Mouse (Mus musculus): Measurements from ENCODE around the gene Cd180.
A peak's percentile ranks its signal among the peaks of the same experiment; 100 is the strongest.

Gene Cd180

DNA sequence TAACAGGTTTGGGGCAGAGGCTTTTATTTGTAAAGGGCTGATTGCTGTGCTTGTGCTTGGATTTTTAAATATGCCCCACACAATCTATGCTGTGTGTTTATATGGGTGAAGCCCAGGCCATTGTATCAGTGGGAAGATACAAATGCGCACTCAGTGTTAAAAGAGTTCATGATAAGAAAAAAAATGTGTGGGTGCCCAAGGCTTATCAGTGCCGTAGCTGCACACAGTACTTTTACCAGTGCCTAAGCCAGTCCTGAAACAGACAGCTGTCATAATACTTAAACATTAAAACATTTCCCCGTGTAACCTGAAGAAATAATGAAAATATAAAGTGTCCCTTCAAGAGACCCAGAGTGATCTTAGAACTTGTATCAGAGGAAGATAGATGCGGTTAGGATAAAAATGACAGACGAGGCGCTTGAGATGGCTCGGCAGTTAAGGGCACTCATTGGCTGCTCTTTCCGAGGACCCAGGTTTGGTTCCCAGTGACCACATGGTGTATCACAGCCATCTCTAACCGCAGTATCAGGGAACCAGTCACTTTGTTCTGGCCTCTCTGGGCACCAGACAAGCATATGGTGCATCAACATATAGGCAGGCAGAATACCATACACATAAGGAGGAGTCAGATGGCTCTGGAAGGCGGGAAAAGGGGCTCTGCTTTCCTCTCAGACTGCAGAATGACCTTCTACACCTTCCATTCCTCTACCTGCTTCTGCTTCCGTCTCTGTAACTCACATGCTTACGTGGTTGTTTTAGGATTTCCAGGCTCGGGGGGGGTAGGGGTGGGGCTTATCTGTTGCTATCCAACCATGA, 46.6 kb downstream of the Cd180 start:
- no peak for DNase-seq (ENCODE audit: low spot score in 2 of 2)

DNA sequence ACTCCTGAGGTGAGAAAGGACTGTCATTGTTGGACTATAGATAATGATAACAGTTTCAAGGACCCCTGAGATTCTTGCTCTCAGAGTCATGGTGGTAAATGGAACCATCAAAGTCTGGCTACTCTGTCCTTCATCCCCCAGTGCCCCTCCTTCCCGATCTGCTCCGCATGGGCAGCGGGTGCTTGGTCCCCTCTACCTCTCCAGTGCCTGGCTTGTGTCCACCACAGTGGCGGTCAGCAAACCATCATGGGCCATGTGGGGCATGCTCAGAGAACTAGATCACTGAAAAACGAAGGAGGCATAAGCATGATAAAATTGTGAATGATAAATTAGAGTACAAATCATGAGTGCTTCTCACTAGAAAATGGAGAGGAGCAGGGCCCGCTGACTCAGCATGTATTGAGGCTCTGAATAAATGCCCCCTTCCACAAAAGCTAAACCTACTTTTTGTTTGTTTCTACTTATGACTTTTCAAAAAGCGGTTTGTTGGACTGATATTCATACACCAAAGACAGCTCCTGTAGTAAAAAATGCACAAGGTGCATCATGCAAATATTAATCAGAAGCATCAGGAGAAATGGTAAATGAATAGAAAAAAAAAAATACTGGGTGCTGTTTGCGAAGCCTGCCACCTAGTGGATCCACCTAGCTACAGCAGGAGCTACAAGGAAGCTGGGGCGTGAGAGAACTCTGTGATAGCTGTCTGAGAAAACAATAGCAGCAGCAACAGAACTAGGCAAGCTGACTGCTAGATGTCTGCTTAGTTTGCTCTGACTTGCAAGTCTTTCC, 51.3 kb downstream of the Cd180 start:
- peak; percentile 70 to 74 for DNase-seq (ENCODE audit: low spot score in 2 of 2)

DNA sequence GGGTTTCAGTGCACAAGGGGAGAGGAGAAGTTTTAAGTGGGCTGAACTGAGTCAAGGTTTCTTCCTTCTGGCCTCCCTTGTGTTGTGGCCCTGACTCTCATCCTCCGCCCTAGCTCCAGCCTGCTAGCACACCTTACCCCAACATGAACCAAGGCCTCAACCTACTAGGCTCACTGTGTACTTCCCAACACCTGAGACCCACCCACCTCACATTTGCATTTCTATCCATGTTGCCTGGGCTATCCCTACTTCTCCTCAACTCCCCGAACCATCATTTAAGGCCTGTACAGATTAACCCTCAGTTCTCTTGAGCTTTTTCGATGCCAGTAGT, 51.9 kb downstream of the Cd180 start:
- no peak for DNase-seq (ENCODE audit: low spot score in 2 of 2)

- DNase-seq (ENCODE audit: low spot score in 2 of 2) = peak; percentile 65 to 84
These were observed 52.4 kb downstream of the Cd180 start for GRCm38 (mm10) chr13:102745626-102746342.

GRCm38 (mm10) chr13:102746803-102747561, 53.6 kb downstream of the Cd180 start:
- DNase-seq (ENCODE audit: low spot score in 2 of 2) = peak; percentile 52 to 67

DNA sequence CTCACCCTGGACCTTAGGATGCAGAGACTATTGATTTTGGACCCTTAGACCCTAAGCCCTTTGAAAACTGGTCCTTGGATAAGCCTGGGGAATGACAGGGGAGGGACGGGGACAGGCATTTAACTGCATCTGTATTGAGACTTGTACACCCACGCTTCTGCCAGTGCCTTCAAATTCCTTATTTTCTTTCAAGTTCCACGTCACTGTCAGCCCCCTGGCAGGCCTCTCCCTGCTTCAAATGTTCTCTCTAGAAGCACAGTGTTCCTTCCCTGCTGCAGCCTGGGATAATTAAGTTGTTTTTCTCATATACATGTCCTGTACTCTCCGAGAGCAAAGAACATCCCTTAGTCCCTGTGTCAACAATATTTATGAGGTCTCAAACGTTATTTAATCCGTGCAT, 55.8 kb downstream of the Cd180 start:
- no peak for DNase-seq (ENCODE audit: low spot score in 2 of 2)

GRCm38 (mm10) chr13:102749891-102750290, 56.5 kb downstream of the Cd180 start:
- no peak for DNase-seq (ENCODE audit: low spot score in 2 of 2)

DNA sequence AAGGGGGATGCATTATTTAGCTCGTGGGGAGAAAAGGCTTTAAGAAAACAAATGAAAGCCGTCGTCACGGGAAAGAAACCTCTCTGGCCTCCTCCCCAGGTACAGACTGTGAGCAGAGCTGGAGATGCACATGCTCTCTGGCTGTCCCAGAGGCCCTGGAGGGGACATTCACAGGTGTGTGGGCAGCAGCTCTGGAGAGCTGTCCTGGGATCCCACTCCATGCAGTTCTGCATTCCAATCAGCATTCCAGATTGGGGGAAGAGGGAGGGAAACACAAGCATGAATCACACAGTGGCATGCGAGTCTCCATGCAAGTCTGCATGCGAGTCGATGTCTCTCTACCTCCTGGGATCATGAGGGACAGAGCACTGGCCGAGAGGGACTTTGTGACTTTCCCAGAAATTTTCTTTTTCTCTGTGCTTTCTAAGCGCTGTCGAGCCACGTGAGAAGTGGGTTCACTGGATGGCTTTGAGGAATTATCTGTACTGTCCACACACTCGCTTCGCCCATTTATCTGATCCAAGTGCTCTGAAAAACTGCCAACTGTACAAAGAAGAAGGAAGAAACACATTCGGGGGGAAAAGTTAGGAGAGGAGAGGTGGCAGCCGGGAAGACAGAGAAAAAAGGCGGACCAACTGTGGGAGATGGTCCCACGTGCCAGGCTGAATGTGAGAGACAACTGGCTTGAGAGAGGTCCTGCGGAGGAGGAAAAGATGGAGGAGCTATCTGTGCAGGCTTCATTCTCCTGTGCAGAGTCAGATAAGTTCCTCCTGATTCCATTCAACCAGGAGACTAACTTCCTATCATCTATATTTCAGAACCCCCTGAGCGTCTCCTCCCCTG, 60.6 kb downstream of the Cd180 start:
- no peak for DNase-seq (ENCODE audit: low spot score in 2 of 2)

DNA sequence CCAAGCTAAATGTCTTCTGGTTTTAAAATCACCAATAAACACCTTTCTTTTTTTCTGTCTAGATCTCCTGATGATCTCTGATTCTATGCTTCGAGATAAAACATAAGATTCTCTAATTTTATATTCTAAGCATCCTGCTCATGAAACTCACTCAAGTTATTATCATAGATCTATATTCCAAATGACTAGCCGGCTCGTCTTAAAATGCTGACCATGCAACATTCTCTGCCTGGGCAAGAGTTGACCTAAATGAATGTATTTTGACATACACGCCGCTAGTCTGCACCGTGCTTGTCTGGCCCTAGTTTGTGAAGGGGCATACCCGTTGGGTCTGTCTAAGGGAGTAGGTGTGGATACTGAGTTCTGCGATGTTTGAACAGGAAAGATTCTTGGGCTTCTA, 61.8 kb downstream of the Cd180 start:
- DNase-seq (ENCODE audit: low spot score in 2 of 2) = no peak

DNA sequence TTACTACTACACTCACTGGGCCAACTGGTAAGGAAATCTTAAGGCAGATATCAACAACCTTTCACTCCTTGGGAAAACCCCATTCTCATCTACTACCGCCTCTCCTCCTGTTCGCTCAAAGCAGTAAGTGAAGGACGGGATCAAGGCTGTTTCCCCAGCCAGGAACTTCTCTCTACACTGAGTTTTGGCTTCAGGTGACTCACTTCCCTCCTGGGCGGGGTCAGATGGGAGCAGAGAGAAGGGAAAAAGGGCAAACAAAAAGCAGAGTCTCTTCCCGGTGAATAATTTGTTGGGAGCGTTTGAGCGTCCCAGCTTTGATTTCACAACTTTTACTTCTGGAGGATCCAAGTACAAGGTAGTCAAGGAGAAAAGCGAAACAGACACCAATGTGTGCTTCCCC, 62.7 kb downstream of the Cd180 start:
- DNase-seq (ENCODE audit: low spot score in 2 of 2) = no peak

- no peak for DNase-seq (ENCODE audit: low spot score in 2 of 2)
These were observed 64.7 kb downstream of the Cd180 start for GRCm38 (mm10) chr13:102758021-102758420.

DNA sequence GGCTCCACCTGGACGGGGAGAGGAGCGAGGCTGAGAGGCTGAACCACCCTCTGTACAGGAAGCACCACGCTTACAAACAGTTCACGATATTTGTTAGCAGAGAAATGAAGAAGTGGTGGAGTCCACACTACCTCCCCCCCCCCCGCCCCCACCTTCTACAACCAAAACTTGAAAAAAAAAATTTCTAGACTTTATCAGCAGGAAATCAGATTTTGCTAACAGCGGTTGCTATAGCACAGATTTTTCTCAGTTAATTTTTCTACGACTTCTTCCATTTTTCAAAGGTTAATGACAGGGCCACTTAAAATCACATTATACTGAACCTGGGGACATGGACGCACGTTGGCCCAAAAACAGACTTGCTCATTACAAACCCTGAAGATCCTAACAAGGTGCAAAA, 68.1 kb downstream of the Cd180 start:
- DNase-seq (ENCODE audit: low spot score in 2 of 2) = no peak

- DNase-seq (ENCODE audit: low spot score in 2 of 2) = no peak
These were observed 68.8 kb downstream of the Cd180 start for GRCm38 (mm10) chr13:102762203-102762602.

- no peak for DNase-seq (ENCODE audit: low spot score in 2 of 2)
These were observed 70.9 kb downstream of the Cd180 start for GRCm38 (mm10) chr13:102764218-102764617.

DNA sequence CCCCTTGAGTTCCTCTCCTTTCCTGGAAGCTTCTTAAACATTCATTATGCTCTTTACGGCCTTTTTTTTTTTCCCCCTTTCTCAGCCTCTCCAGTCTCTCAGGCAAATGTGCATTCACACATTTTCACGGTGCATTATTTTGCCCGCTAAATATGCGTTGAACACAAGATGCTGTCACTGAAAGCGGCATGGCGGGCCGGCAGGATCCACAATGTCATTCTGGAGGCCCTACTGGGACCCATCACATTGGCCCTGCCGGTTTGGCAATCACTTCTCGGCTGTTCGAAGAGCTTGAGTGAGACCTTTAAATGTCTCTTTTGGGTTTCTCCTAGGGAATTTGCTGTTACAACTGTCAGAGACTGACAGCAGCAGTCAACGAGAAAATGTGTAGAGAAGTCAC, 71.9 kb downstream of the Cd180 start:
- no peak for DNase-seq (ENCODE audit: low spot score in 2 of 2)

- no peak for DNase-seq (ENCODE audit: low spot score in 2 of 2)
These were observed 73.8 kb downstream of the Cd180 start for GRCm38 (mm10) chr13:102767110-102767509.

DNA sequence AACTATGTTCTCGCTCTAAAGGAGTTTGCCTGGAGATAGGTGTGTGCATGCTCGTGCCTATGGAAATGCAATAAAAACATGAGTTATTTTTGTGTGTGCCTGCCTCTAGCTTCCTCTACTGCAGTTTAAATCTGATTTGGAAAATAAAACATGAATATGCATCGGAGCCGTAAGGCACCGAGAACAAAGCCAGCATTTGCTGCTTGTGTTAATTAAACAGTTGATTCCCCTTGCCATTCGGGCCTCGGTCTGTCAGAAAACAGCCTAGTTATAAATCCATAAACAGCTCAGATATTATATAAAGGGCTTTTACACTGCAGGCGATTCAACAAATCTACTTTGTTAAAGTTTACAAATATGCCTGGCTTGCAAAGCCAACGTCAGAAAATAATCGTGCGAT, 75.2 kb downstream of the Cd180 start:
- no peak for DNase-seq (ENCODE audit: low spot score in 2 of 2)

GRCm38 (mm10) chr13:102770194-102770593, 76.8 kb downstream of the Cd180 start:
- no peak for DNase-seq (ENCODE audit: low spot score in 2 of 2)

DNA sequence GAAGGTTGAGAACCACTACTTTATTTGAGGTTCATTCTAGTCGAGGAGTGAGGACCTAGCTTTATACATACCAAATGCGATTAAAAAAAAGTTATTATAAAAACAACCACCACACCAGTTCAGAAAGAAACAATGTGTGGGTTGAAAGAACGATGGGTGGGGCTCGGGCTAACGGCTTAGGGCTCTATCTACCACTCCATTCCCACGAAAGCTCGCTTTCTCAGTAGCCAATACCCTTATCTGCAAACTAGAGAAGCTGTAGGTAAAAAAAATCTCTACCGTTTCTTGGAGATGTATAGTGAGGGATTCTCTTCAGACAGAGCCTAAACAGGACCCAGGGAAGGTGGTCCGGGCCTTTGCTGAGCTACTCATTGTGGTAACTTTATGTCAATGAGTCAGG, 79.8 kb downstream of the Cd180 start:
- DNase-seq (ENCODE audit: low spot score in 2 of 2) = no peak

GRCm38 (mm10) chr13:102774786-102775201, 81.4 kb downstream of the Cd180 start:
- DNase-seq (ENCODE audit: low spot score in 2 of 2) = no peak

GRCm38 (mm10) chr13:102775506-102775905, 82.1 kb downstream of the Cd180 start:
- no peak for DNase-seq (ENCODE audit: low spot score in 2 of 2)
